Mouse (Mus musculus) cortical plate, adult 2 months (tissue): ENCODE data around the gene Psmd11.
"Not testable (repeated sequence)": the region's sequence is repeated elsewhere in the genome, so short reads cannot be mapped to it uniquely, and the experiment has no call there.

ENCODE experiments used
- CTCF ChIP-seq: fragments of 200-500 bp; IDR thresholded peaks from 2 replicates; pipeline ENCODE4 v1.5.1; 2011; ENCODE audit warnings: mild to moderate bottlenecking, control low read depth, low read length; ENCODE audit not compliant: insufficient read depth; ENCODE audit errors: extremely low read depth
- POLR2A ChIP-seq: fragments of 200-500 bp; IDR thresholded peaks from 2 replicates; pipeline ENCODE4 v1.6.1; 2011; ENCODE audit warnings: mild to moderate bottlenecking, low read length, control low read depth; ENCODE audit not compliant: insufficient read depth; ENCODE audit errors: extremely low read depth

GRCm38 (mm10) chr11:80407878-80408277 lies 20.5 kb upstream of the Psmd11 start:
- not testable (repeated sequence) for TF ChIP-seq POLR2A, CTCF
